In the genomic region with DNA sequence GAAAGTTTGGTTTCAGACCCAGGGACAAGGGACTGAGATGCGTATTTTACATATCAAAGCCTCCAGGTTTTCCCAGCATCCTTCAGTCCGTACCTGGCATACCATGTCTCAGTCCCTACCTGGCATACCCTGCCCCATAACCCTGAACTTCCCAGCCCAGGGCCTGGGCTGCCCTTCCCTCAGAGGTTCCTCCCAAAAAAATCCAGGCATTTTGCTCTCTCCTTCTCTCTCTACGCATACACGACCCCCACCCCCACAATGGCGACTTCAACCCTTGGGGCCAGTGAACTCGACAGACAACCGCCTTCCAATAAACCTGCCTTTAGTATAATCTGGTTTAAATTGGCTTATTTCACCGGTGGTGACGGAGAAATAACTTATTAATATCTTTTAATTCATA, we compare ENCODE assay signal across 8 mouse cellular contexts. TPM values are rescaled to one million over a fixed set of nuclear protein-coding genes. Genes with fewer than 3 reads are reported as not detected.
DNase-seq lines count a peak whose midpoint lies in the region; ATAC-seq and TF ChIP-seq lines count a peak whose summit lies in the region.

No protein-coding gene starts in this region.

- intact Hi-C loops in left cerebral cortex, postnatal 36 days (cut with DNase I): no loop called here

- peaks cover 19% of the 10 kb centered on the region for H3K4me1 ChIP-seq in embryonic facial prominence, embryonic 15.5 days
- 0 out of 2 replicates have a peak, but pooled peaks cover 10% of the 10 kb centered on the region for H3K4me1 ChIP-seq in hindbrain, postnatal 0 days (ENCODE audit: insufficient read depth, low read length)
- H3K4me1 ChIP-seq in midbrain, postnatal 0 days (ENCODE audit: insufficient read depth, low read length): no peaks in the 10 kb centered on the region

- peak overlapping the region; percentile 66; the same call in 1 of the 2 replicates for H3K9ac ChIP-seq in embryonic facial prominence, embryonic 15.5 days
- peak overlapping the region; percentile 56 for H3K9ac ChIP-seq in hindbrain, postnatal 0 days (replicated peaks; ENCODE audit: low read length)
- H3K9ac ChIP-seq in midbrain, postnatal 0 days (replicated peaks; ENCODE audit: low read length, poor library complexity, severe bottlenecking): 0 out of 2 replicates have a peak overlapping the region, but pooled peaks have one; percentile 52

- DNase-seq in layer of hippocampus, adult 2 months (ENCODE audit: low spot score in 2 of 2): no peak
- no peak for DNase-seq in layer of hippocampus, adult 11-12 months (ENCODE audit: low spot score)
- DNase-seq in hindbrain, postnatal 0 days (ENCODE audit: low spot score): no peak
- no peak for DNase-seq in midbrain, postnatal 0 days (ENCODE audit: low spot score)
- DNase-seq in yolk sac, embryonic 10.5 days (ENCODE audit: low spot score): no peak
- DNase-seq in right cerebral cortex, postnatal 10 days (ENCODE audit: low spot score in 2 of 2): no peak
- no peak for DNase-seq in left cerebral cortex, postnatal 36 days (ENCODE audit: low spot score in 2 of 2)

- peak overlapping the region; percentile 72 for H3K4me2 ChIP-seq in embryonic facial prominence, embryonic 15.5 days (replicated peaks)
- H3K4me2 ChIP-seq in hindbrain, postnatal 0 days (ENCODE audit: low read depth, low read length): peak overlapping the region; percentile 63
- peak overlapping the region; percentile 77 for H3K4me2 ChIP-seq in midbrain, postnatal 0 days (ENCODE audit: low read depth, low read length, poor library complexity, severe bottlenecking)

- H3K27me3 ChIP-seq in embryonic facial prominence, embryonic 15.5 days: no peaks in the 10 kb centered on the region
- no peaks in the 10 kb centered on the region for H3K27me3 ChIP-seq in hindbrain, postnatal 0 days (ENCODE audit: insufficient read depth, low read length)
- no peaks in the 10 kb centered on the region for H3K27me3 ChIP-seq in midbrain, postnatal 0 days (ENCODE audit: insufficient read depth, low read length)

- peak overlapping the region; percentile 92 for H3K27ac ChIP-seq in layer of hippocampus, adult 2 months
- no peak overlapping the region for H3K27ac ChIP-seq in embryonic facial prominence, embryonic 15.5 days (replicated peaks)
- H3K27ac ChIP-seq in hindbrain, postnatal 0 days: peak overlapping the region; percentile 76
- 0 out of 2 replicates have a peak overlapping the region, but pooled peaks have one; percentile 26 for H3K27ac ChIP-seq in midbrain, postnatal 0 days (ENCODE audit: low read depth, low read length)

- 35% methylated on average over 9 of the region's 9 CpGs for WGBS in embryonic facial prominence, embryonic 15.5 days
- WGBS in hindbrain, postnatal 0 days: 41% methylated on average over 9 of the region's 9 CpGs
- 35% methylated on average over 9 of the region's 9 CpGs for WGBS in midbrain, postnatal 0 days

- no peaks in the 10 kb centered on the region for H3K9me3 ChIP-seq in embryonic facial prominence, embryonic 15.5 days (replicated peaks)
- no peaks in the 10 kb centered on the region for H3K9me3 ChIP-seq in hindbrain, postnatal 0 days (ENCODE audit: low read length)
- no peaks in the 10 kb centered on the region for H3K9me3 ChIP-seq in midbrain, postnatal 0 days (ENCODE audit: low read length)

- peak overlapping the region; percentile 94 for H3K4me3 ChIP-seq in layer of hippocampus, adult 2 months
- peak overlapping the region; percentile 90 for H3K4me3 ChIP-seq in embryonic facial prominence, embryonic 15.5 days (replicated peaks)
- H3K4me3 ChIP-seq in hindbrain, postnatal 0 days (ENCODE audit: low read length): peak overlapping the region; percentile 54
- peak overlapping the region; percentile 76 for H3K4me3 ChIP-seq in midbrain, postnatal 0 days (ENCODE audit: low read depth, low read length)

- H3K36me3 ChIP-seq in embryonic facial prominence, embryonic 15.5 days: peaks cover 12% of the 10 kb centered on the region
- peaks cover 11% of the 10 kb centered on the region for H3K36me3 ChIP-seq in hindbrain, postnatal 0 days (ENCODE audit: insufficient read depth, low read length)
- 0 out of 2 replicates have a peak, but pooled peaks cover 8% of the 10 kb centered on the region for H3K36me3 ChIP-seq in midbrain, postnatal 0 days (ENCODE audit: insufficient read depth, low read length)

- no peak for TF ChIP-seq CTCF in layer of hippocampus, adult 2 months (conservative IDR thresholded peaks at IDR 0.05)
- no peak for TF ChIP-seq CTCF in hindbrain, postnatal 0 days (IDR thresholded peaks at IDR 0.05; ENCODE audit: low read depth)
- TF ChIP-seq CTCF in midbrain, postnatal 0 days (IDR thresholded peaks at IDR 0.05): no peak

- ATAC-seq in embryonic facial prominence, embryonic 15.5 days (ENCODE audit: insufficient number of reproducible peaks, low FRiP score, low TSS enrichment, low read depth): no peak
- ATAC-seq in hindbrain, postnatal 0 days: peak; percentile 41
- ATAC-seq in midbrain, postnatal 0 days (ENCODE audit: low FRiP score): peak; percentile 35; the same call in 1 of the 2 replicates

RNA-seq across cellular contexts. Expression of gene Ercc6, which starts 0.4 kb away (rescaled TPM):
- 10 to 100 TPM; 24.1 to 28.7 TPM for total RNA-seq in layer of hippocampus, adult 2 months (2021)
- 17.8 and 23.0 TPM in 2 replicates for polyA plus RNA-seq in embryonic facial prominence, embryonic 15.5 days (2015; fragmentation: Nextera tagmentation; extraction: Ambion mirVana)
- 10.3 and 12.2 TPM in 2 replicates for total RNA-seq in hindbrain, postnatal 0 days (2014; rRNA removed)
- 18.3 and 18.8 TPM in 2 replicates for polyA plus RNA-seq in hindbrain, postnatal 0 days (2015; fragmentation: Nextera tagmentation; extraction: Ambion mirVana)
- total RNA-seq in midbrain, postnatal 0 days (2014; rRNA removed): 9.9 and 17.6 TPM in 2 replicates
- polyA plus RNA-seq in midbrain, postnatal 0 days (2015; fragmentation: Nextera tagmentation; extraction: Ambion mirVana): 16.8 and 18.5 TPM in 2 replicates
- 10 to 100 TPM; 16.6 to 24.4 TPM for total RNA-seq in left cerebral cortex, postnatal 36 days (2021)

RNA-seq across cellular contexts. Expression of gene Chat, which starts 47.1 kb away (rescaled TPM):
- total RNA-seq in layer of hippocampus, adult 2 months (2021): not detected
- 0.05 TPM in 1 of 2 replicates, not detected in the other for polyA plus RNA-seq in embryonic facial prominence, embryonic 15.5 days (2015; fragmentation: Nextera tagmentation; extraction: Ambion mirVana)
- 3.5 and 4.4 TPM in 2 replicates for total RNA-seq in hindbrain, postnatal 0 days (2014; rRNA removed)
- polyA plus RNA-seq in hindbrain, postnatal 0 days (2015; fragmentation: Nextera tagmentation; extraction: Ambion mirVana): 1.5 and 2.4 TPM in 2 replicates
- 0.42 and 0.93 TPM in 2 replicates for total RNA-seq in midbrain, postnatal 0 days (2014; rRNA removed)
- polyA plus RNA-seq in midbrain, postnatal 0 days (2015; fragmentation: Nextera tagmentation; extraction: Ambion mirVana): 0.22 and 0.36 TPM in 2 replicates
- total RNA-seq in left cerebral cortex, postnatal 36 days (2021): 1 to 10 TPM in 1 of 2 experiments, under 1 TPM in 1; 0.81 to 2.3 TPM

RNA-seq across cellular contexts. Expression of gene Slc18a3, which starts 48.3 kb away (rescaled TPM):
- not detected for total RNA-seq in layer of hippocampus, adult 2 months (2021)
- polyA plus RNA-seq in embryonic facial prominence, embryonic 15.5 days (2015; fragmentation: Nextera tagmentation; extraction: Ambion mirVana): 0.39 and 0.53 TPM in 2 replicates
- total RNA-seq in hindbrain, postnatal 0 days (2014; rRNA removed): 30.8 and 32.2 TPM in 2 replicates
- polyA plus RNA-seq in hindbrain, postnatal 0 days (2015; fragmentation: Nextera tagmentation; extraction: Ambion mirVana): 22.3 and 23.8 TPM in 2 replicates
- 4.1 and 7.5 TPM in 2 replicates for total RNA-seq in midbrain, postnatal 0 days (2014; rRNA removed)
- polyA plus RNA-seq in midbrain, postnatal 0 days (2015; fragmentation: Nextera tagmentation; extraction: Ambion mirVana): 3.9 and 5.5 TPM in 2 replicates
- 1 to 10 TPM; 1.1 to 1.8 TPM for total RNA-seq in left cerebral cortex, postnatal 36 days (2021)
